ENCODE assay signal across 19 mouse cellular contexts in genomic region chr2:127145699-127146098, GRCm38 (mm10).
"Had no signal": no experiment of that assay in that cellular context is flagged by ENCODE, and none has a peak within 500 bp of the region (broad histone marks: within the 10 kb centered on the region; RNA-seq: fewer than 3 reads in every experiment).

No protein-coding gene starts in this region.

- H3K27ac ChIP-seq: intestine, embryonic 15.5 days; left cerebral cortex, adult 2 months; limb, embryonic 12.5 days; limb, embryonic 15.5 days had no signal

- H3K4me2 ChIP-seq: intestine, embryonic 15.5 days; limb, embryonic 12.5 days; limb, embryonic 15.5 days; midbrain, embryonic 11.5 days had no signal

- ATAC-seq: intestine, embryonic 15.5 days had no signal

- H3K27me3 ChIP-seq: intestine, embryonic 15.5 days; limb, embryonic 12.5 days; limb, embryonic 15.5 days had no signal

- DNase-seq: kidney, adult 11 months; kidney, adult 8-10 months; kidney, postnatal 14 days; kidney, postnatal 4 days; layer of hippocampus, adult 9-11 months; layer of hippocampus, postnatal 36 days; lung, adult 2 months; lung, postnatal 14 days; lung, postnatal 4 days; midbrain, embryonic 14.5 days; right cerebral cortex, adult 18-20 months; right cerebral cortex, postnatal 14 days; thymus, adult 18-20 months; thymus, postnatal 36 days had no signal

- H3K9me3 ChIP-seq: intestine, embryonic 15.5 days; limb, embryonic 12.5 days; limb, embryonic 15.5 days had no signal

- H3K9ac ChIP-seq: intestine, embryonic 15.5 days; limb, embryonic 12.5 days; limb, embryonic 15.5 days had no signal

- H3K4me3 ChIP-seq: intestine, embryonic 15.5 days; left cerebral cortex, adult 2 months; limb, embryonic 12.5 days; limb, embryonic 15.5 days had no signal
